Mouse (Mus musculus) CD4-positive, CD25-positive, alpha-beta regulatory T cell, adult 2 months (primary cell): Measurements from ENCODE around the gene 1700020N01Rik.

ENCODE experiments used
- DNase-seq: peaks from one replicate; pipeline ENCODE4 v3.0.0-alpha.2; 2012; ENCODE audit warnings: low read depth, low spot score

The 1700020N01Rik gene

GRCm38 (mm10) chr10:21669750-21670161 lies 76.8 kb downstream of the 1700020N01Rik start:
- DNase-seq = no peak

GRCm38 (mm10) chr10:21670168-21670567 lies 77.2 kb downstream of the 1700020N01Rik start:
- DNase-seq = no peak
